Mouse (Mus musculus) MEL (cell line): ENCODE results near the gene Kcnab1. TPM values are rescaled to one million over a fixed set of nuclear protein-coding genes. Genes with fewer than 3 reads are reported as not detected.

Source experiments
- DNase-seq: peaks from one replicate; pipeline ENCODE4 v3.0.0; 2011; ENCODE audit warnings: low read depth, low spot score
- H3K27ac ChIP-seq: 2 replicates; pipeline ENCODE4 v1.5.1; 2012; ENCODE audit warnings: low read depth, mild to moderate bottlenecking, control low read depth, low read length, moderate library complexity; ENCODE audit not compliant: control insufficient read depth
- H3K27me3 ChIP-seq, 2 experiments: fragments of 150-350 bp in 1 of 2; sonication (generic) in 1 of 2; 2 replicates each; pipeline ENCODE4 v1.6.1; 2012; ENCODE audit warnings: low read length in 2 of 2, mild to moderate bottlenecking in 2 of 2, improper control_type of control experiment in 1 of 2, moderate library complexity in 1 of 2; ENCODE audit not compliant: insufficient read depth in 2 of 2, control insufficient read depth in 1 of 2
- H3K36me3 ChIP-seq, 2 experiments: 2 replicates each; pipeline ENCODE4 v1.6.1; 2012 to 2014; ENCODE audit warnings: low read length in 2 of 2, improper control_type of control experiment in 1 of 2, inconsistent platforms in 1 of 2, mild to moderate bottlenecking in 1 of 2; ENCODE audit not compliant: insufficient read depth in 2 of 2, control insufficient read depth in 1 of 2
- H3K4me1 ChIP-seq, 2 experiments: fragments of 150-350 bp in 1 of 2; sonication (generic) in 1 of 2; 2 replicates each; pipeline ENCODE4 v1.6.1; 2012; ENCODE audit warnings: low read length in 2 of 2, improper control_type of control experiment in 1 of 2, mild to moderate bottlenecking in 1 of 2; ENCODE audit not compliant: insufficient read depth in 2 of 2, control insufficient read depth in 1 of 2
- H3K4me3 ChIP-seq, 2 experiments: fragments of 150-350 bp in 1 of 2; sonication (generic) in 1 of 2; 2 replicates each; pipeline ENCODE4 v1.5.1; 2012; ENCODE audit warnings: low read depth in 2 of 2, low read length in 2 of 2, mild to moderate bottlenecking in 2 of 2, moderate library complexity in 2 of 2, control low read depth in 1 of 2, improper control_type of control experiment in 1 of 2; ENCODE audit not compliant: control insufficient read depth in 1 of 2, insufficient read depth in 1 of 2
- H3K79me2 ChIP-seq: 2 replicates; pipeline ENCODE4 v1.6.1; 2012; ENCODE audit warnings: mild to moderate bottlenecking, low read length, moderate library complexity; ENCODE audit not compliant: control insufficient read depth, poor library complexity, insufficient read depth
- H3K9ac ChIP-seq: 2 replicates; pipeline ENCODE4 v1.6.1; 2012; ENCODE audit warnings: low read depth, mild to moderate bottlenecking, control low read depth, low read length, moderate library complexity; ENCODE audit not compliant: control insufficient read depth, poor library complexity, severe bottlenecking
- H3K9me3 ChIP-seq: fragments of 150-350 bp; sonication (generic); replicated peaks from 2 replicates; pipeline ENCODE4 v1.6.1; 2012; ENCODE audit warnings: mild to moderate bottlenecking, low read length, improper control_type of control experiment, moderate library complexity; ENCODE audit not compliant: insufficient read depth
- KAT2A ChIP-seq: conservative IDR thresholded peaks from 2 replicates; pipeline ENCODE4 v1.6.1; 2012; ENCODE audit warnings: low read depth, low read length, improper control_type of control experiment, inconsistent platforms
- MAFK ChIP-seq: IDR thresholded peaks from 2 replicates; pipeline ENCODE4 v1.6.1; 2011; ENCODE audit warnings: low read depth, mild to moderate bottlenecking, low read length, improper control_type of control experiment, borderline replicate concordance
- MXI1 ChIP-seq: IDR thresholded peaks from 2 replicates; pipeline ENCODE4 v1.6.1; 2011; ENCODE audit warnings: mild to moderate bottlenecking, low read depth, low read length, improper control_type of control experiment
- MYB ChIP-seq: IDR thresholded peaks from 2 replicates; pipeline ENCODE4 v1.6.1; 2011; ENCODE audit warnings: mild to moderate bottlenecking, low read depth, low read length, improper control_type of control experiment
- NELFE ChIP-seq: IDR thresholded peaks from 2 replicates; pipeline ENCODE4 v1.6.1; 2011; ENCODE audit warnings: low read depth, low read length, improper control_type of control experiment
- POLR2AphosphoS5 ChIP-seq: IDR thresholded peaks from 2 replicates; pipeline ENCODE4 v1.6.1; 2012; ENCODE audit warnings: low read depth, borderline replicate concordance, mild to moderate bottlenecking, inconsistent platforms, low read length, moderate library complexity, mixed read lengths
- RAD21 ChIP-seq: IDR thresholded peaks from 2 replicates; pipeline ENCODE4 v1.6.1; 2011; ENCODE audit warnings: mild to moderate bottlenecking, low read depth, low read length, improper control_type of control experiment
- RCOR1 ChIP-seq: IDR thresholded peaks from 2 replicates; pipeline ENCODE4 v1.6.1; 2012; ENCODE audit warnings: low read depth, mild to moderate bottlenecking, inconsistent platforms, low read length, improper control_type of control experiment
- TBP ChIP-seq: IDR thresholded peaks from 2 replicates; pipeline ENCODE4 v1.8.0; 2011; ENCODE audit warnings: low read depth, low read length, improper control_type of control experiment
- USF1 ChIP-seq: IDR thresholded peaks from 2 replicates; pipeline ENCODE4 v1.6.1; 2014; ENCODE audit warnings: low read depth, mild to moderate bottlenecking, inconsistent platforms, low read length, improper control_type of control experiment, moderate library complexity
- USF2 ChIP-seq, 2 experiments: IDR thresholded peaks; 2 replicates each; pipeline ENCODE4 v1.6.1; 2011 to 2012; ENCODE audit warnings: improper control_type of control experiment in 2 of 2, low read length in 2 of 2, borderline replicate concordance in 1 of 2, inconsistent platforms in 1 of 2, low read depth in 1 of 2, mild to moderate bottlenecking in 1 of 2; ENCODE audit not compliant: insufficient read depth in 1 of 2
- ZC3H11A ChIP-seq: IDR thresholded peaks from 2 replicates; pipeline ENCODE4 v1.6.1; 2012; ENCODE audit warnings: low read depth, mild to moderate bottlenecking, inconsistent platforms, low read length, improper control_type of control experiment
- polyA plus RNA-seq, 2 experiments: library from polyadenylated mRNA; stranded (reverse) in 1 of 2; unstranded in 1 of 2; fragments of >175 nt in 1 of 2; fragments of >200 nt in 1 of 2; gene quantifications; 2 replicates each; pipeline versions ENCODE4 v1.2.1 to v1.2.4; 2012; ENCODE audit warnings: low replicate concordance in 2 of 2, low read depth in 1 of 2; ENCODE audit not compliant: insufficient read length in 2 of 2, insufficient read depth in 1 of 2, missing spikeins in 1 of 2
- total RNA-seq: library from RNA; depleted of rRNA; stranded (reverse); fragments of 300-350 nt; gene quantifications from 2 replicates; pipeline ENCODE4 v1.2.3, GENCODE M21; 2012

The Kcnab1 gene
- total and polyA plus RNA-seq, 3 experiments: 0.06 to 0.08 TPM; not detected in 1

DNA sequence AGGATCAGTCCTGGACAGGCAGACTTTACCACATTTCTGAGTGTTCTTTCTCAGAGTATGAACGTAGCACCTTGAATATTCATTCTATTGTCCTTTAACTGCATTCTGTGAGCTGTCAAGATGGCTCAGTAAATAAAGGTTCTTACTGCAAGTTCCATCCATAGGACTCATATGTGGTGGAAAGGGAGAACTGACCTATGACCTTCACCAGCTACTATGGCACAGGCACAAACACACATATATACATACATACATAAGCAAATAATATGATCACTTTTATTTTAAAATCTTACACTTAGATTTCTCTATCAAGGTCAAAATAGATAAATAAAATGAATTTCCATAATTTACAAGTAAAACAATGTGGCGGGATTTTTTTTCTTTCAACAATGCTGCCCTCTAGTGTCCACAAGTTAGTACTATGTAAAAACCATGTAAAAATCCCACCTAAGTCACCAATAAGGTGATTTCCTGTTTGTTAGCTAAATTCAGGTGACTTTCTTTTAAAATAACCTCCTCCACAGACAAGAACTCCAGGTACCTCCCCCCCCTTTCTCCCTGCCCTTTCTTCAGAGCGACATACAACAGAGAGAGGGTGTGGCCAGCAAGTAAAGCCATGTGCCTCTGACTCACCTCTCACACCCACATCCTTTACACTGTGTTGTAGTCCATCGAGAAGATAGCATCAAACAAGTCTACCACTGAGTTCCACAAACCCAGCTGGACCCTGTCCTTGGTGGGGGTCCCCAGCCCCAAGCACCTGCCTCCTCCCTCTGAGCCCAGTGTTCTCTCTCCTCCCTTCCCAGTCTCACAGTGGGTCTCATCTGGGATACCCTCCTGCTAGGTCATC, 243.3 kb downstream of the Kcnab1 start (continued):
- TF ChIP-seq USF2 (IDR thresholded peaks at IDR 0.05; ENCODE audit: borderline replicate concordance in 1 of 2, insufficient read depth in 1 of 2, low read depth in 1 of 2, low read length in 2 of 2) (no peak), MYB (no peak)

DNA sequence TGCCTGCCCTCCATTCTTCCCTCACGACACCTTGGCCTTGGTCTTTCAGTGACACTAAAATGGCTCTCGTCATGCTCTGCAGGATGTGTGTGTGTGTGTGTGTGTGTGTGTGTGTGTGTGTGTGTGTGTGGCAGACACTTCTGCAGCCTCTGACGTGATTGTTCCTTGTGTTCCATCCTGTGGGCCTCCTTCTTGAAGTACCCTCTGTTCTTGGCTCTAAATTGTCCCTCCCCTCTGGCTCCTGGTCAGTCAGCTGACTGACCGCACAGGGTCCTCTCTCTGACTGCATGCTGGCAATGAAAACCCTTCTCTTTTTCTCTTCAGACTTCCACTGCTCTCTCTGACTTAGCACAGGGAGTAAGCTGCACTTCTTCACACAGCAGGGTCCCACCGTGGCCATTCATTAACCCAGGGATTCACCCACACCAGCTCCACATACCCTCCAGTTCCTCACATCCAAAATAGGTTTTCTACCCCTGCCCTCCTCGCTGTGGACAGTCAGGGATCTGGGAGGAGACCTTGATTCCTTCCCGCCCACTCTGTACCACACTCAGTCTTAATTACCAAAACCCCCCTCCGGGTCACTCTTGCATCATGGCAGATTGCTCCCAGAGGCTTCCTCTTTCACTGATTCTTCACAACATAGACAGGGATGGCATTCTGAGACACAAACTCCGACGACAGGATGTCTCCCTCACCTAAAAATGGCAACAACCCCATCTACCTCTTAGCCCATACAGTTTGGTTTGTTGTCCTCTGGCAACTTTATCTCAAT, 244.3 kb downstream of the Kcnab1 start:
- no peak for DNase-seq
- H3K9me3 ChIP-seq: no peaks in the 10 kb centered on the region
- peaks cover 0 to 13% of the 10 kb centered on the region in 2 experiments; a peak in 2 of 4 replicates for H3K4me1 ChIP-seq
- no peak for TF ChIP-seq ZC3H11A
- no peak for TF ChIP-seq MAFK
- TF ChIP-seq USF1: no peak
- no peak for TF ChIP-seq RAD21
- no peak for TF ChIP-seq POLR2AphosphoS5
- no peak overlapping the region for H3K27ac ChIP-seq
- H3K79me2 ChIP-seq: no peaks in the 10 kb centered on the region
- peaks cover 0 to 13% of the 10 kb centered on the region in 2 experiments; a peak in 2 of 4 replicates for H3K36me3 ChIP-seq
- H3K4me3 ChIP-seq: no peak overlapping the region
- no peaks in the 10 kb centered on the region for H3K27me3 ChIP-seq
- no peak overlapping the region for H3K9ac ChIP-seq

DNA sequence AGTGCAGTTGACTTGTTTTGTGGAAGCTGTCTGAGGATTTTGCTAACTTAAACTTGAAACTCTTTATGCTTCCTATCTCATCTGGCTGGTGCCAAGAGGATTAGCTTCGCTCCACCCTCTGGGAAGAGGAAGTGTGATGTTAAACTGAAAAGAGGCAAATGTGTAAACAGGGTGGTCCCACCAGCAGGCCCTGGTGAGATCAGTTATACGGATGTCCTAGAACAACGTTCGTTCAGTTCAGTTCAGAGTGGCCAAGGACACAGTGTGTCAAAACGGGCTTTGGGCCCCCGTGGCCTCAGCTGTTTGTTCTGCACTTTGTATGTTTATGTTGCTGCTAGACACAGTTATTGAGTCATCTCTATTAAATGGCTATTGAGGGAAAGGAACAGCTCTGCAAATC, 246.3 kb downstream of the Kcnab1 start:
- peaks cover 0 to 15% of the 10 kb centered on the region in 2 experiments; a peak in 2 of 4 replicates for H3K36me3 ChIP-seq
- H3K4me3 ChIP-seq: peak overlapping the region in 1 of 2 experiments; percentile 7; a peak in 1 of 4 replicates
- no peaks in the 10 kb centered on the region for H3K27me3 ChIP-seq
- H3K27ac ChIP-seq: peak overlapping the region; percentile 30
- DNase-seq: peak; percentile 68
- H3K9ac ChIP-seq: 0 out of 2 replicates have a peak overlapping the region, but pooled peaks have one; percentile 11
- no peaks in the 10 kb centered on the region for H3K9me3 ChIP-seq
- TF ChIP-seq RCOR1: no peak
- TF ChIP-seq MAFK: no peak
- no peak for TF ChIP-seq KAT2A
- TF ChIP-seq TBP: 0 out of 2 replicates have a peak, but pooled peaks have one; percentile 25
- no peak for TF ChIP-seq MXI1
- no peak for TF ChIP-seq NELFE
- H3K79me2 ChIP-seq: no peaks in the 10 kb centered on the region
- peaks cover 3 to 13% of the 10 kb centered on the region in 2 experiments; a peak in 3 of 4 replicates for H3K4me1 ChIP-seq
